ENCODE assay signal across 13 mouse cellular contexts in the genomic region with DNA sequence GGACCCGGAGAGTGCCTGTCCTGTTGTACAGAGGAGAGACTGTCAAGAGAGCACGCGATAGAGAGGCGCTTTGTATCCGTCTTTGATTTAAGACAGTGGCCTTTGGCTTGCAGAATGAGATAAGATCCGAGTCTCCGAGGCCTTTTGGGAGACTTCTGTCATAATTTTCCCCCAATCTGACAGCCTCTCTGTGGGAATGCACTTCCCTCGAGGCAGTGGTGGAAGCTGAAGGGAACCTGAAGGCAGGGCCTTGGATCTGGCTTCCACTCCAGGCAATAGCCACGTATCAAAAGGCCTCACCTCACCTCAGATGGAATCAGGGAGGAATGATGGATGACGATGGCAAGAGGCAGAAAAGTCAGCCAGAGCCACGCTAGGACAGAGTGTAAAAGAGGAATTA.
"Had no signal": no experiment of that assay in that cellular context is flagged by ENCODE, and none has a peak within 500 bp of the region (broad histone marks: within the 10 kb centered on the region; RNA-seq: fewer than 3 reads in every experiment).

No protein-coding gene starts in this region.

- H3K4me1 ChIP-seq: stomach, embryonic 15.5 days had no signal

- ATAC-seq: midbrain, embryonic 13.5 days had no signal

- H3K36me3 ChIP-seq: limb, embryonic 13.5 days; midbrain, embryonic 13.5 days; neural tube, embryonic 12.5 days; stomach, embryonic 15.5 days had no signal

- H3K9ac ChIP-seq: limb, embryonic 13.5 days; liver, embryonic 14.5 days; midbrain, embryonic 13.5 days; neural tube, embryonic 12.5 days; stomach, embryonic 15.5 days had no signal

- H3K4me3 ChIP-seq: layer of hippocampus, adult 2 months; limb, embryonic 13.5 days; midbrain, embryonic 13.5 days; myocyte; neural tube, embryonic 12.5 days; stomach, embryonic 15.5 days had no signal

- H3K27me3 ChIP-seq: limb, embryonic 13.5 days; midbrain, embryonic 13.5 days; neural tube, embryonic 12.5 days; stomach, embryonic 15.5 days had no signal

- H3K9me3 ChIP-seq: limb, embryonic 13.5 days; midbrain, embryonic 13.5 days; neural tube, embryonic 12.5 days; stomach, embryonic 15.5 days had no signal

- DNase-seq: kidney, postnatal 10 days; kidney, postnatal 4 days; lung, adult 18-20 months; right cerebral cortex, postnatal 14 days; thymus, adult 2 months; thymus, postnatal 25 days had no signal

- H3K27ac ChIP-seq: layer of hippocampus, adult 2 months; limb, embryonic 13.5 days; liver, embryonic 14.5 days; midbrain, embryonic 13.5 days; neural tube, embryonic 12.5 days; stomach, embryonic 15.5 days had no signal

- H3K4me2 ChIP-seq: limb, embryonic 13.5 days; midbrain, embryonic 13.5 days; neural tube, embryonic 12.5 days; stomach, embryonic 15.5 days had no signal
